Mouse (Mus musculus) heart, postnatal 36 days (tissue): Measurements from ENCODE around the gene Rsf1. TPM values are rescaled to one million over a fixed set of nuclear protein-coding genes. Genes with fewer than 3 reads are reported as not detected.

Source experiments
- DNase-seq, 2 experiments: peaks; one replicate each; pipeline ENCODE4 v3.0.0; 2021 to 2022
- intact Hi-C: fragments of 180-260 bp; cut with DNase I; formaldehyde crosslinking; loops from one replicate; pipeline ENCODE4 v1.15.1; 2025
- total RNA-seq, 2 experiments: library from RNA; stranded (reverse); gene quantifications; 2 replicates each; pipeline ENCODE4 v1.2.3; 2021

The Rsf1 gene
- total RNA-seq, 2 experiments from 2014 or later: 15.0 to 17.2 TPM

GRCm38 (mm10) chr7:97722278-97722918 lies 142.7 kb downstream of the Rsf1 start:
- intact Hi-C loops: no loop called here
- DNase-seq: no peak

GRCm38 (mm10) chr7:97723646-97724538 lies 144.2 kb downstream of the Rsf1 start:
- intact Hi-C loops: no loop called here
- no peak for DNase-seq

- intact Hi-C loops: no loop called here
- DNase-seq: no peak
Observed at GRCm38 (mm10) chr7:97725401-97725800, 145.7 kb downstream of the Rsf1 start.

- no peak for DNase-seq
- intact Hi-C loops: no loop called here
Observed at GRCm38 (mm10) chr7:97726080-97726479, 146.4 kb downstream of the Rsf1 start.

GRCm38 (mm10) chr7:97726778-97727177 lies 147.1 kb downstream of the Rsf1 start:
- intact Hi-C loops: no loop called here
- no peak for DNase-seq

- no peak for DNase-seq
- intact Hi-C loops: no loop called here
Observed at GRCm38 (mm10) chr7:97728666-97729614, 149.3 kb downstream of the Rsf1 start.

GRCm38 (mm10) chr7:97730427-97730826 lies 150.7 kb downstream of the Rsf1 start:
- intact Hi-C loops: no loop called here
- DNase-seq: no peak

- DNase-seq: no peak
- intact Hi-C loops: no loop called here
Observed at GRCm38 (mm10) chr7:97733606-97734005, 153.9 kb downstream of the Rsf1 start.

- no peak for DNase-seq
- intact Hi-C loops: no loop called here
Observed at GRCm38 (mm10) chr7:97735021-97735420, 155.3 kb downstream of the Rsf1 start.

- DNase-seq: no peak
- intact Hi-C loops: no loop called here
Observed at GRCm38 (mm10) chr7:97735886-97736420, 156.3 kb downstream of the Rsf1 start.

GRCm38 (mm10) chr7:97737256-97737637 lies 157.6 kb downstream of the Rsf1 start:
- DNase-seq: no peak
- intact Hi-C loops: no loop called here

- peak; percentile 86 to 87 for DNase-seq
Observed at GRCm38 (mm10) chr7:97737638-97738456, 158.2 kb downstream of the Rsf1 start, which contains the start of gene Aqp11. Gene Aqp11 (minus strand): TSS chr7:97738289.

GRCm38 (mm10) chr7:97740948-97741347 lies 161.3 kb downstream of the Rsf1 start:
- intact Hi-C loops: no loop called here
- no peak for DNase-seq

More at GRCm38 (mm10) chr7:97737638-97738456, 158.2 kb downstream of the Rsf1 start, which contains the start of gene Aqp11:
- intact Hi-C loops: no loop called here

GRCm38 (mm10) chr7:97741756-97742291 lies 162.1 kb downstream of the Rsf1 start:
- intact Hi-C loops: no loop called here
- DNase-seq: no peak

Other genes with a start within 250 kb of the Rsf1 start
- 1 to 10 TPM in 1 of 2 experiments, under 1 TPM in 1; 0.64 to 1.0 TPM for gene Usp35, start 247.9 kb upstream of the Rsf1 start, total RNA-seq
- 1 to 10 TPM; 2.7 to 4.7 TPM for gene Kctd21, start 247.6 kb upstream of the Rsf1 start, total RNA-seq
- gene Alg8, start 208.3 kb upstream of the Rsf1 start, total RNA-seq: 1 to 10 TPM; 4.2 to 4.7 TPM
- 100 to 1,000 TPM; 475 to 537 TPM for gene Ndufc2, start 179.9 kb upstream of the Rsf1 start, total RNA-seq
- gene Thrsp, start 162.2 kb upstream of the Rsf1 start, total RNA-seq: 10 to 100 TPM; 43.7 to 50.9 TPM
- gene Kctd14, start 128.6 kb upstream of the Rsf1 start, total RNA-seq: not detected
- gene Ints4, start 98.9 kb upstream of the Rsf1 start, total RNA-seq: 10 to 100 TPM; 48.1 to 53.0 TPM
- gene Aamdc, start 392 bp upstream of the Rsf1 start, total RNA-seq: 10 to 100 TPM; 62.7 to 64.2 TPM
- gene Clns1a, start 116.7 kb downstream of the Rsf1 start, total RNA-seq: 10 to 100 TPM; 23.1 to 28.8 TPM
- 1 to 10 TPM; 1.2 to 3.3 TPM for gene Aqp11, start 158.4 kb downstream of the Rsf1 start, total RNA-seq
- gene Pak1, start 208.7 kb downstream of the Rsf1 start, total RNA-seq: 1 to 10 TPM in 1 of 2 experiments, under 1 TPM in 1; 0.61 to 2.0 TPM